Mouse (Mus musculus) G1E (cell line): ENCODE data around the gene Lsm3.

Experiments
- CTCF ChIP-seq: IDR thresholded peaks from 2 replicates; pipeline ENCODE4 v1.5.1; 2012; ENCODE audit warnings: low read depth, low read length, inconsistent platforms, mixed read lengths
- GATA1 ChIP-seq: IDR thresholded peaks from 2 replicates; pipeline ENCODE4 v1.6.1; 2012; ENCODE audit warnings: borderline replicate concordance, low read length, inconsistent platforms, mixed read lengths
- GATA2 ChIP-seq: IDR thresholded peaks from 2 replicates; pipeline ENCODE4 v1.6.1; 2012; ENCODE audit warnings: low read depth, low read length, inconsistent platforms, borderline replicate concordance
- POLR2AphosphoS5 ChIP-seq: IDR thresholded peaks from 2 replicates; pipeline ENCODE4 v1.6.1; 2012; ENCODE audit warnings: low read depth, low read length, inconsistent platforms; ENCODE audit not compliant: insufficient replicate concordance

DNA sequence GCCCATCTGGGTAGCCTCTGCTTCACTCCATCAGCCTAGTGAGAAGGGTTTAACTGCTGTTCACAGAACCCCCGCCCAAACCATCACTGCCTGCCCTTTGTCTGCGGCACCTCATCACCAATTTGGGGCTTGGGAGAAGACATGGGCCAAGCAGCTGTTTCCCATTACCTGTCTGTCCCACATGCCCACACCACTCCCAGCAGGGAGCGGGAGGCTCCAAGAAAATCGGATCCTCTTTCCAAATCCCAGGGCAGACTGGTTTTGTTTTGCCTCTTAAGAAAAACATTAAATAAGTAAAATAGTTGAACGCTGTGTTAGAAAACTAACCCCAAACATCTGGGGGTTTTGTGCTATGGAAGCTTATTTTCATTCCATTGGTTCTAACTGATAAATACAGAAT lies 33.9 kb downstream of the Lsm3 start:
- TF ChIP-seq CTCF (no peak), GATA2 (no peak), GATA1 (no peak), POLR2AphosphoS5 (no peak)
